Mouse (Mus musculus) stomach, postnatal 0 days (tissue): ENCODE results near the gene Pprc1.

Source experiments
- CTCF ChIP-seq: IDR thresholded peaks from 2 replicates; pipeline ENCODE4 v1.5.1; 2016; ENCODE audit warnings: antibody characterized with exemption, low read depth, mild to moderate bottlenecking, moderate library complexity
- EP300 ChIP-seq: optimal IDR thresholded peaks from 2 replicates; pipeline ENCODE3; 2016; ENCODE audit warnings: antibody characterized with exemption

- no peak for TF ChIP-seq CTCF
- TF ChIP-seq EP300, result no peak
Observed at GRCm38 (mm10) chr19:46043380-46043779, 1.3 kb upstream of the Pprc1 start.
